In genomic region chr16:4603453-4603837, GRCm38 (mm10) we compare ENCODE assay signal across 8 mouse cellular contexts. TPM values are rescaled to one million over a fixed set of nuclear protein-coding genes. Genes with fewer than 3 reads are reported as not detected.
DNase-seq lines count a peak whose midpoint lies in the region; ATAC-seq and TF ChIP-seq lines count a peak whose summit lies in the region.

No protein-coding gene starts in this region.

- H3K27ac ChIP-seq in hindbrain, embryonic 10.5 days = peak overlapping the region; percentile 84
- no peak overlapping the region for H3K27ac ChIP-seq in hindbrain, postnatal 0 days
- no peak overlapping the region for H3K27ac ChIP-seq in midbrain, embryonic 16.5 days (ENCODE audit: low read length)
- no peak overlapping the region for H3K27ac ChIP-seq in midbrain, postnatal 0 days (ENCODE audit: low read depth, low read length)
- no peak overlapping the region for H3K27ac ChIP-seq in hindbrain, embryonic 16.5 days (ENCODE audit: low read depth, low read length)
- H3K27ac ChIP-seq in stomach, embryonic 16.5 days (ENCODE audit: low read length) = peak overlapping the region; percentile 39

- no peaks in the 10 kb centered on the region for H3K27me3 ChIP-seq in hindbrain, embryonic 10.5 days (ENCODE audit: insufficient read depth, poor library complexity, severe bottlenecking)
- H3K27me3 ChIP-seq in hindbrain, postnatal 0 days (ENCODE audit: insufficient read depth, low read length) = no peaks in the 10 kb centered on the region
- H3K27me3 ChIP-seq in midbrain, embryonic 16.5 days (ENCODE audit: control insufficient read depth, insufficient read depth, low read depth, low read length) = no peaks in the 10 kb centered on the region
- no peaks in the 10 kb centered on the region for H3K27me3 ChIP-seq in midbrain, postnatal 0 days (ENCODE audit: insufficient read depth, low read length)
- no peaks in the 10 kb centered on the region for H3K27me3 ChIP-seq in hindbrain, embryonic 16.5 days (replicated peaks; ENCODE audit: control insufficient read depth, insufficient read depth, low read length)
- H3K27me3 ChIP-seq in stomach, embryonic 16.5 days (ENCODE audit: control insufficient read depth, insufficient read depth, low read length) = no peaks in the 10 kb centered on the region

- no peak for DNase-seq in hindbrain, embryonic 10.5 days (ENCODE audit: low spot score)
- DNase-seq in hindbrain, postnatal 0 days (ENCODE audit: low spot score) = no peak
- DNase-seq in midbrain, postnatal 0 days (ENCODE audit: low spot score) = no peak
- DNase-seq in adrenal gland, postnatal 25 days = no peak
- DNase-seq in gastrocnemius, postnatal 4 days (ENCODE audit: low spot score in 2 of 2) = no peak

- no peak overlapping the region for H3K4me2 ChIP-seq in hindbrain, postnatal 0 days (ENCODE audit: low read depth, low read length)
- no peak overlapping the region for H3K4me2 ChIP-seq in midbrain, embryonic 16.5 days (ENCODE audit: low read length)
- no peak overlapping the region for H3K4me2 ChIP-seq in midbrain, postnatal 0 days (ENCODE audit: low read depth, low read length, poor library complexity, severe bottlenecking)
- H3K4me2 ChIP-seq in hindbrain, embryonic 16.5 days (ENCODE audit: low read length) = no peak overlapping the region
- H3K4me2 ChIP-seq in stomach, embryonic 16.5 days (ENCODE audit: low read depth, low read length) = peak overlapping the region; percentile 27; the same call in 1 of the 2 replicates

- H3K36me3 ChIP-seq in hindbrain, embryonic 10.5 days = peaks cover 5% of the 10 kb centered on the region
- no peaks in the 10 kb centered on the region for H3K36me3 ChIP-seq in hindbrain, postnatal 0 days (ENCODE audit: insufficient read depth, low read length)
- H3K36me3 ChIP-seq in midbrain, embryonic 16.5 days (ENCODE audit: control insufficient read depth, insufficient read depth, low read length) = no peaks in the 10 kb centered on the region
- no peaks in the 10 kb centered on the region; the same call in 1 of the 2 replicates for H3K36me3 ChIP-seq in midbrain, postnatal 0 days (ENCODE audit: insufficient read depth, low read length)
- H3K36me3 ChIP-seq in hindbrain, embryonic 16.5 days (ENCODE audit: control insufficient read depth, insufficient read depth, low read length) = no peaks in the 10 kb centered on the region
- H3K36me3 ChIP-seq in stomach, embryonic 16.5 days (ENCODE audit: control insufficient read depth, insufficient read depth, low read length) = no peaks in the 10 kb centered on the region

- no peaks in the 10 kb centered on the region for H3K9me3 ChIP-seq in hindbrain, embryonic 10.5 days
- no peaks in the 10 kb centered on the region for H3K9me3 ChIP-seq in hindbrain, postnatal 0 days (ENCODE audit: low read length)
- no peaks in the 10 kb centered on the region for H3K9me3 ChIP-seq in midbrain, embryonic 16.5 days (replicated peaks; ENCODE audit: control insufficient read depth, low read length, poor library complexity, severe bottlenecking)
- no peaks in the 10 kb centered on the region for H3K9me3 ChIP-seq in midbrain, postnatal 0 days (ENCODE audit: low read length)
- no peaks in the 10 kb centered on the region for H3K9me3 ChIP-seq in hindbrain, embryonic 16.5 days (ENCODE audit: control insufficient read depth, low read length)
- H3K9me3 ChIP-seq in stomach, embryonic 16.5 days (replicated peaks; ENCODE audit: control insufficient read depth, low read length) = no peaks in the 10 kb centered on the region

- peaks cover 99% of the 10 kb centered on the region for H3K4me1 ChIP-seq in hindbrain, embryonic 10.5 days (replicated peaks)
- peaks cover 33% of the 10 kb centered on the region for H3K4me1 ChIP-seq in hindbrain, postnatal 0 days (ENCODE audit: insufficient read depth, low read length)
- peaks cover 21% of the 10 kb centered on the region; the same call in 1 of the 2 replicates for H3K4me1 ChIP-seq in midbrain, embryonic 16.5 days (ENCODE audit: control insufficient read depth, insufficient read depth, low read length)
- peaks cover 14% of the 10 kb centered on the region; the same call in 1 of the 2 replicates for H3K4me1 ChIP-seq in midbrain, postnatal 0 days (ENCODE audit: insufficient read depth, low read length)
- peaks cover 47% of the 10 kb centered on the region for H3K4me1 ChIP-seq in hindbrain, embryonic 16.5 days (ENCODE audit: control insufficient read depth, insufficient read depth, low read depth, low read length)
- peaks cover 81% of the 10 kb centered on the region for H3K4me1 ChIP-seq in stomach, embryonic 16.5 days (ENCODE audit: control insufficient read depth, insufficient read depth, low read length)

- no peak for ATAC-seq in hindbrain, postnatal 0 days
- ATAC-seq in midbrain, embryonic 16.5 days = no peak
- ATAC-seq in midbrain, postnatal 0 days (ENCODE audit: low FRiP score) = no peak
- no peak for ATAC-seq in hindbrain, embryonic 16.5 days
- no peak for ATAC-seq in stomach, embryonic 16.5 days (ENCODE audit: insufficient read depth, low FRiP score)

- no peak for TF ChIP-seq CTCF in hindbrain, postnatal 0 days (IDR thresholded peaks at IDR 0.05; ENCODE audit: low read depth)
- TF ChIP-seq CTCF in midbrain, postnatal 0 days (IDR thresholded peaks at IDR 0.05) = no peak

- peak overlapping the region; percentile 30 for H3K4me3 ChIP-seq in hindbrain, embryonic 10.5 days
- H3K4me3 ChIP-seq in hindbrain, postnatal 0 days (ENCODE audit: low read length) = no peak overlapping the region
- no peak overlapping the region for H3K4me3 ChIP-seq in midbrain, embryonic 16.5 days (ENCODE audit: low read depth, low read length)
- H3K4me3 ChIP-seq in midbrain, postnatal 0 days (ENCODE audit: low read depth, low read length) = no peak overlapping the region
- H3K4me3 ChIP-seq in hindbrain, embryonic 16.5 days (ENCODE audit: low read length) = no peak overlapping the region
- no peak overlapping the region for H3K4me3 ChIP-seq in stomach, embryonic 16.5 days (replicated peaks; ENCODE audit: low read length)

- 66% methylated on average over 1 of the region's 1 CpGs for WGBS in hindbrain, embryonic 10.5 days
- WGBS in hindbrain, postnatal 0 days = 75% methylated on average over 1 of the region's 1 CpGs
- 87% methylated on average over 1 of the region's 1 CpGs for whole genome bisulfite sequencing in midbrain, embryonic 16.5 days
- 74% methylated on average over 1 of the region's 1 CpGs for WGBS in midbrain, postnatal 0 days
- WGBS in hindbrain, embryonic 16.5 days = 80% methylated on average over 1 of the region's 1 CpGs
- WGBS in stomach, embryonic 16.5 days = 25% methylated on average over 1 of the region's 1 CpGs

- no peak overlapping the region for H3K9ac ChIP-seq in hindbrain, postnatal 0 days (replicated peaks; ENCODE audit: low read length)
- peak overlapping the region; percentile 40; the same call in 1 of the 2 replicates for H3K9ac ChIP-seq in midbrain, embryonic 16.5 days (ENCODE audit: low read depth, low read length)
- no peak overlapping the region for H3K9ac ChIP-seq in midbrain, postnatal 0 days (replicated peaks; ENCODE audit: low read length, poor library complexity, severe bottlenecking)
- H3K9ac ChIP-seq in hindbrain, embryonic 16.5 days (ENCODE audit: low read depth, low read length) = peak overlapping the region; percentile 17; the same call in 1 of the 2 replicates
- H3K9ac ChIP-seq in stomach, embryonic 16.5 days (ENCODE audit: low read length) = peak overlapping the region; percentile 56

RNA-seq across cellular contexts. Expression of gene Glis2, which starts 8.9 kb away (rescaled TPM):
- 27.3 and 27.9 TPM in 2 replicates for polyA plus RNA-seq in hindbrain, embryonic 10.5 days (2016; fragmentation: Nextera tagmentation; extraction: Ambion mirVana)
- 25.8 and 28.2 TPM in 2 replicates for total RNA-seq in hindbrain, postnatal 0 days (2014; rRNA removed)
- 12.0 and 12.5 TPM in 2 replicates for polyA plus RNA-seq in hindbrain, postnatal 0 days (2015; fragmentation: Nextera tagmentation; extraction: Ambion mirVana)
- polyA plus RNA-seq in midbrain, embryonic 16.5 days (2015; fragmentation: Nextera tagmentation; extraction: Ambion mirVana) = 13.0 and 14.0 TPM in 2 replicates
- 20.0 and 20.6 TPM in 2 replicates for total RNA-seq in midbrain, postnatal 0 days (2014; rRNA removed)
- polyA plus RNA-seq in midbrain, postnatal 0 days (2015; fragmentation: Nextera tagmentation; extraction: Ambion mirVana) = 10.8 and 12.0 TPM in 2 replicates
- polyA plus RNA-seq in hindbrain, embryonic 16.5 days (2015; fragmentation: Nextera tagmentation; extraction: Ambion mirVana) = 13.0 and 14.2 TPM in 2 replicates
- polyA plus RNA-seq in stomach, embryonic 16.5 days (2015; fragmentation: Nextera tagmentation; extraction: Ambion mirVana) = 18.7 and 21.7 TPM in 2 replicates
- 17.1 and 23.0 TPM in 2 replicates for total RNA-seq in adrenal gland, postnatal 25 days (2021)
- 10 to 100 TPM; 41.4 to 45.9 TPM for total RNA-seq in gastrocnemius, postnatal 4 days (2021)

RNA-seq across cellular contexts. Expression of gene Pam16, which starts 21.3 kb away (rescaled TPM):
- polyA plus RNA-seq in hindbrain, embryonic 10.5 days (2016; fragmentation: Nextera tagmentation; extraction: Ambion mirVana) = 88.0 and 131 TPM in 2 replicates
- total RNA-seq in hindbrain, postnatal 0 days (2014; rRNA removed) = 25.4 and 88.3 TPM in 2 replicates
- 135 and 140 TPM in 2 replicates for polyA plus RNA-seq in hindbrain, postnatal 0 days (2015; fragmentation: Nextera tagmentation; extraction: Ambion mirVana)
- 144 and 153 TPM in 2 replicates for polyA plus RNA-seq in midbrain, embryonic 16.5 days (2015; fragmentation: Nextera tagmentation; extraction: Ambion mirVana)
- total RNA-seq in midbrain, postnatal 0 days (2014; rRNA removed) = 31.7 and 40.2 TPM in 2 replicates
- polyA plus RNA-seq in midbrain, postnatal 0 days (2015; fragmentation: Nextera tagmentation; extraction: Ambion mirVana) = 134 TPM in 2 replicates
- polyA plus RNA-seq in hindbrain, embryonic 16.5 days (2015; fragmentation: Nextera tagmentation; extraction: Ambion mirVana) = 139 and 150 TPM in 2 replicates
- 47.9 and 75.3 TPM in 2 replicates for polyA plus RNA-seq in stomach, embryonic 16.5 days (2015; fragmentation: Nextera tagmentation; extraction: Ambion mirVana)
- 81.9 and 83.4 TPM in 2 replicates for total RNA-seq in adrenal gland, postnatal 25 days (2021)
- total RNA-seq in gastrocnemius, postnatal 4 days (2021) = 10 to 100 TPM; 77.1 TPM

RNA-seq across cellular contexts. Expression of gene Vasn, which starts 36.3 kb away (rescaled TPM):
- polyA plus RNA-seq in hindbrain, embryonic 10.5 days (2016; fragmentation: Nextera tagmentation; extraction: Ambion mirVana) = 10.3 and 12.6 TPM in 2 replicates
- total RNA-seq in hindbrain, postnatal 0 days (2014; rRNA removed) = 18.4 and 18.8 TPM in 2 replicates
- polyA plus RNA-seq in hindbrain, postnatal 0 days (2015; fragmentation: Nextera tagmentation; extraction: Ambion mirVana) = 6.1 and 7.3 TPM in 2 replicates
- polyA plus RNA-seq in midbrain, embryonic 16.5 days (2015; fragmentation: Nextera tagmentation; extraction: Ambion mirVana) = 4.2 and 4.3 TPM in 2 replicates
- total RNA-seq in midbrain, postnatal 0 days (2014; rRNA removed) = 12.0 and 14.2 TPM in 2 replicates
- polyA plus RNA-seq in midbrain, postnatal 0 days (2015; fragmentation: Nextera tagmentation; extraction: Ambion mirVana) = 4.7 TPM in 2 replicates
- polyA plus RNA-seq in hindbrain, embryonic 16.5 days (2015; fragmentation: Nextera tagmentation; extraction: Ambion mirVana) = 6.0 and 7.0 TPM in 2 replicates
- 18.3 and 18.4 TPM in 2 replicates for polyA plus RNA-seq in stomach, embryonic 16.5 days (2015; fragmentation: Nextera tagmentation; extraction: Ambion mirVana)
- 5.4 and 9.3 TPM in 2 replicates for total RNA-seq in adrenal gland, postnatal 25 days (2021)
- total RNA-seq in gastrocnemius, postnatal 4 days (2021) = 10 to 100 TPM; 11.7 to 15.1 TPM

RNA-seq across cellular contexts. Expression of gene Dnaja3, which starts 36.3 kb away (rescaled TPM):
- 60.7 and 62.7 TPM in 2 replicates for polyA plus RNA-seq in hindbrain, embryonic 10.5 days (2016; fragmentation: Nextera tagmentation; extraction: Ambion mirVana)
- 49.6 and 50.6 TPM in 2 replicates for total RNA-seq in hindbrain, postnatal 0 days (2014; rRNA removed)
- polyA plus RNA-seq in hindbrain, postnatal 0 days (2015; fragmentation: Nextera tagmentation; extraction: Ambion mirVana) = 52.9 and 54.3 TPM in 2 replicates
- polyA plus RNA-seq in midbrain, embryonic 16.5 days (2015; fragmentation: Nextera tagmentation; extraction: Ambion mirVana) = 69.2 and 70.2 TPM in 2 replicates
- 62.1 and 65.5 TPM in 2 replicates for total RNA-seq in midbrain, postnatal 0 days (2014; rRNA removed)
- polyA plus RNA-seq in midbrain, postnatal 0 days (2015; fragmentation: Nextera tagmentation; extraction: Ambion mirVana) = 54.1 and 57.0 TPM in 2 replicates
- polyA plus RNA-seq in hindbrain, embryonic 16.5 days (2015; fragmentation: Nextera tagmentation; extraction: Ambion mirVana) = 70.6 and 71.9 TPM in 2 replicates
- polyA plus RNA-seq in stomach, embryonic 16.5 days (2015; fragmentation: Nextera tagmentation; extraction: Ambion mirVana) = 73.1 and 76.6 TPM in 2 replicates
- 117 and 125 TPM in 2 replicates for total RNA-seq in adrenal gland, postnatal 25 days (2021)
- 10 to 100 TPM; 61.8 to 62.1 TPM for total RNA-seq in gastrocnemius, postnatal 4 days (2021)

RNA-seq across cellular contexts. Expression of gene Tfap4, which starts 43.8 kb away (rescaled TPM):
- polyA plus RNA-seq in hindbrain, embryonic 10.5 days (2016; fragmentation: Nextera tagmentation; extraction: Ambion mirVana) = 21.3 and 27.5 TPM in 2 replicates
- total RNA-seq in hindbrain, postnatal 0 days (2014; rRNA removed) = 7.8 and 9.3 TPM in 2 replicates
- polyA plus RNA-seq in hindbrain, postnatal 0 days (2015; fragmentation: Nextera tagmentation; extraction: Ambion mirVana) = 7.0 and 7.6 TPM in 2 replicates
- 8.0 and 9.1 TPM in 2 replicates for polyA plus RNA-seq in midbrain, embryonic 16.5 days (2015; fragmentation: Nextera tagmentation; extraction: Ambion mirVana)
- 6.7 and 6.8 TPM in 2 replicates for total RNA-seq in midbrain, postnatal 0 days (2014; rRNA removed)
- 5.2 and 5.9 TPM in 2 replicates for polyA plus RNA-seq in midbrain, postnatal 0 days (2015; fragmentation: Nextera tagmentation; extraction: Ambion mirVana)
- polyA plus RNA-seq in hindbrain, embryonic 16.5 days (2015; fragmentation: Nextera tagmentation; extraction: Ambion mirVana) = 8.5 and 10.6 TPM in 2 replicates
- polyA plus RNA-seq in stomach, embryonic 16.5 days (2015; fragmentation: Nextera tagmentation; extraction: Ambion mirVana) = 16.1 and 17.0 TPM in 2 replicates
- total RNA-seq in adrenal gland, postnatal 25 days (2021) = 8.3 and 10.4 TPM in 2 replicates
- total RNA-seq in gastrocnemius, postnatal 4 days (2021) = 10 to 100 TPM; 10.5 to 11.6 TPM

Comparison
In these comparisons a context has a peak if more than half of its experiments do, and no peak if none do; other contexts are left out.
1. H3K27ac ChIP-seq: peak in hindbrain, embryonic 10.5 days (single experiment) and stomach, embryonic 16.5 days (single experiment); none in hindbrain, postnatal 0 days (single experiment), midbrain, embryonic 16.5 days (single experiment), midbrain, postnatal 0 days (single experiment) and hindbrain, embryonic 16.5 days (single experiment).
2. H3K9ac ChIP-seq: peak in midbrain, embryonic 16.5 days (single experiment), hindbrain, embryonic 16.5 days (single experiment) and stomach, embryonic 16.5 days (single experiment); none in hindbrain, postnatal 0 days (single experiment) and midbrain, postnatal 0 days (single experiment).